Mouse (Mus musculus) kidney, embryonic 14.5 days (tissue): ENCODE data around the gene Skida1. TPM values are rescaled to one million over a fixed set of nuclear protein-coding genes. Genes with fewer than 3 reads are reported as not detected.

Source experiments
- ATAC-seq: fragments of 200-750 bp; cut with Nextera tagmentation; 2 replicates; pipeline ENCODE4 v1.8.0; 2017; ENCODE audit warnings: moderate number of reproducible peaks, mild to moderate bottlenecking, moderate TSS enrichment, moderate library complexity; ENCODE audit not compliant: low FRiP score, low TSS enrichment
- H3K27ac ChIP-seq: fragments of 300-500 bp; sonication (generic); 2 replicates; pipeline ENCODE4 v1.5.1; 2014; ENCODE audit warnings: low read depth, mild to moderate bottlenecking, low read length, moderate library complexity, mixed read lengths
- H3K27me3 ChIP-seq: fragments of 300-500 bp; sonication (generic); 2 replicates; pipeline ENCODE4 v1.6.1; 2014; ENCODE audit warnings: mild to moderate bottlenecking, low read length; ENCODE audit not compliant: control insufficient read depth, insufficient read depth
- H3K36me3 ChIP-seq: fragments of 300-500 bp; sonication (generic); 2 replicates; pipeline ENCODE4 v1.6.1; 2014; ENCODE audit warnings: low read length, mixed read lengths; ENCODE audit not compliant: control insufficient read depth, insufficient read depth
- H3K4me1 ChIP-seq: fragments of 300-500 bp; sonication (generic); 2 replicates; pipeline ENCODE4 v1.6.1; 2014; ENCODE audit warnings: low read length, mixed read lengths; ENCODE audit not compliant: control insufficient read depth, insufficient read depth
- H3K4me2 ChIP-seq: fragments of 300-500 bp; sonication (generic); replicated peaks from 2 replicates; pipeline ENCODE4 v1.6.1; 2014; ENCODE audit warnings: low read depth, mild to moderate bottlenecking, low read length
- H3K4me3 ChIP-seq: fragments of 300-500 bp; sonication (generic); 2 replicates; pipeline ENCODE4 v1.5.1; 2014; ENCODE audit warnings: mild to moderate bottlenecking, low read length
- H3K9ac ChIP-seq: fragments of 300-500 bp; sonication (generic); 2 replicates; pipeline ENCODE4 v1.6.1; 2014; ENCODE audit warnings: low read depth, mild to moderate bottlenecking, low read length, moderate library complexity
- H3K9me3 ChIP-seq: fragments of 300-500 bp; sonication (generic); 2 replicates; pipeline ENCODE4 v1.6.1; 2016; ENCODE audit warnings: low read length; ENCODE audit not compliant: control insufficient read depth
- WGBS: fragments of 180-500 bp; shearing (Covaris S2); extraction: QIAGEN DNeasy Blood & Tissue Kit; methylation state at CpG from one replicate; pipeline ENCODE4 v1.1.7; 2014; 5-methylcytosine and 5-hydroxymethylcytosine counted together
- polyA plus RNA-seq: library from polyadenylated mRNA; unstranded; fragments of >200 nt; fragmentation: Nextera tagmentation; extraction: Ambion mirVana; gene quantifications from 2 replicates; pipeline ENCODE4 v1.2.1, GENCODE M21; 2014

Gene Skida1
- polyA plus RNA-seq, 1 experiment from 2014 or later = 11.4 TPM

- no peak overlapping the region for H3K9ac ChIP-seq
- ATAC-seq = no peak
- H3K36me3 ChIP-seq = no peaks in the 10 kb centered on the region
- no peaks in the 10 kb centered on the region for H3K9me3 ChIP-seq
- no peak overlapping the region for H3K4me2 ChIP-seq
- WGBS = 80% methylated on average over 1 of the region's 1 CpGs
- H3K27me3 ChIP-seq = no peaks in the 10 kb centered on the region
- no peak overlapping the region for H3K27ac ChIP-seq
- H3K4me3 ChIP-seq = no peak overlapping the region
- no peaks in the 10 kb centered on the region for H3K4me1 ChIP-seq
Measured at GRCm38 (mm10) chr2:18016639-18017038, 32.2 kb downstream of the Skida1 start.

GRCm38 (mm10) chr2:18015581-18015980 is 33.3 kb downstream of the Skida1 start:
- H3K4me1 ChIP-seq = no peaks in the 10 kb centered on the region
- 72% methylated on average over 3 of the region's 3 CpGs for WGBS

GRCm38 (mm10) chr2:18012866-18013265 is 36.0 kb downstream of the Skida1 start:
- H3K4me3 ChIP-seq = no peak overlapping the region
- WGBS = 89% methylated on average over 3 of the region's 3 CpGs
- no peaks in the 10 kb centered on the region for H3K36me3 ChIP-seq
- no peak overlapping the region for H3K9ac ChIP-seq
- H3K4me2 ChIP-seq = no peak overlapping the region
- no peak for ATAC-seq
- H3K9me3 ChIP-seq = no peaks in the 10 kb centered on the region
- no peak overlapping the region for H3K27ac ChIP-seq
- H3K27me3 ChIP-seq = no peaks in the 10 kb centered on the region
- H3K4me1 ChIP-seq = no peaks in the 10 kb centered on the region

More at GRCm38 (mm10) chr2:18015581-18015980, 33.3 kb downstream of the Skida1 start:
- Histone ChIP-seq H3K9me3 (no peaks in the 10 kb centered on the region), H3K4me2 (no peak overlapping the region), H3K9ac (no peak overlapping the region), H3K27me3 (no peaks in the 10 kb centered on the region), H3K4me3 (no peak overlapping the region), H3K36me3 (no peaks in the 10 kb centered on the region), H3K27ac (no peak overlapping the region)
- no peak for ATAC-seq

GRCm38 (mm10) chr2:18011226-18011625 is 37.6 kb downstream of the Skida1 start:
- no peak for ATAC-seq
- H3K9me3 ChIP-seq = no peaks in the 10 kb centered on the region
- no peaks in the 10 kb centered on the region for H3K36me3 ChIP-seq
- no peak overlapping the region for H3K4me3 ChIP-seq
- H3K4me2 ChIP-seq = no peak overlapping the region
- H3K9ac ChIP-seq = no peak overlapping the region
- 85% methylated on average over 6 of the region's 6 CpGs for WGBS
- no peak overlapping the region for H3K27ac ChIP-seq
- H3K4me1 ChIP-seq = no peaks in the 10 kb centered on the region
- H3K27me3 ChIP-seq = no peaks in the 10 kb centered on the region

- peak; percentile 20; the same call in 1 of the 2 replicates for ATAC-seq
- 25% methylated on average over 8 of the region's 8 CpGs for WGBS
- no peak overlapping the region for H3K4me2 ChIP-seq
- no peaks in the 10 kb centered on the region; the same call in 1 of the 2 replicates for H3K9me3 ChIP-seq
- no peak overlapping the region for H3K4me3 ChIP-seq
- peaks cover 3% of the 10 kb centered on the region; the same call in 1 of the 2 replicates for H3K4me1 ChIP-seq
- H3K9ac ChIP-seq = no peak overlapping the region
- H3K36me3 ChIP-seq = no peaks in the 10 kb centered on the region
- H3K27me3 ChIP-seq = no peaks in the 10 kb centered on the region
- no peak overlapping the region; the same call in 1 of the 2 replicates for H3K27ac ChIP-seq
Measured at GRCm38 (mm10) chr2:18005137-18005536, 43.7 kb downstream of the Skida1 start.

GRCm38 (mm10) chr2:18004286-18004685 is 44.6 kb downstream of the Skida1 start:
- no peak overlapping the region for H3K4me3 ChIP-seq
- WGBS = 49% methylated on average over 4 of the region's 4 CpGs
- ATAC-seq = no peak
- no peaks in the 10 kb centered on the region for H3K36me3 ChIP-seq
- no peak overlapping the region; the same call in 1 of the 2 replicates for H3K27ac ChIP-seq
- no peak overlapping the region for H3K9ac ChIP-seq
- peaks cover 3% of the 10 kb centered on the region; the same call in 1 of the 2 replicates for H3K4me1 ChIP-seq
- H3K4me2 ChIP-seq = no peak overlapping the region
- H3K27me3 ChIP-seq = no peaks in the 10 kb centered on the region
- H3K9me3 ChIP-seq = no peaks in the 10 kb centered on the region; the same call in 1 of the 2 replicates

- Histone ChIP-seq H3K4me3 (no peak overlapping the region), H3K4me1 (peaks cover 3% of the 10 kb centered on the region; the same call in 1 of the 2 replicates), H3K27me3 (no peaks in the 10 kb centered on the region), H3K4me2 (no peak overlapping the region), H3K27ac (no peak overlapping the region), H3K9ac (no peak overlapping the region), H3K36me3 (no peaks in the 10 kb centered on the region), H3K9me3 (no peaks in the 10 kb centered on the region; the same call in 1 of the 2 replicates)
- 96% methylated on average over 3 of the region's 3 CpGs for WGBS
- no peak for ATAC-seq
Measured at GRCm38 (mm10) chr2:18002306-18002705, 46.5 kb downstream of the Skida1 start.

- ATAC-seq = no peak
- no peak within 1 kb of the TSS for H3K9ac ChIP-seq
- no peaks in the 10 kb centered on the region for H3K36me3 ChIP-seq
- H3K27me3 ChIP-seq = no peaks in the 10 kb centered on the region
- no peak within 1 kb of the TSS for H3K4me3 ChIP-seq
- H3K9me3 ChIP-seq = no peaks in the 10 kb centered on the region; the same call in 1 of the 2 replicates
- no peak within 1 kb of the TSS for H3K4me2 ChIP-seq
- H3K4me1 ChIP-seq = no peaks in the 10 kb centered on the region
- H3K27ac ChIP-seq = no peak within 1 kb of the TSS
Measured at GRCm38 (mm10) chr2:17996858-17997257, 52.0 kb downstream of the Skida1 start, which contains the start of gene H2al2a. Gene H2al2a, minus strand, starts transcription at chr2:17996958.
